Mouse (Mus musculus) mammary gland, adult 2 months (tissue): ENCODE data around the gene Gm2564. TPM values are rescaled to one million over a fixed set of nuclear protein-coding genes. Genes with fewer than 3 reads are reported as not detected.

ENCODE experiments used
- polyA plus RNA-seq: library from polyadenylated mRNA; depleted of rRNA; stranded (reverse); fragments of >200 nt; gene quantifications from 2 replicates; pipeline ENCODE4 v1.2.3, GENCODE M21; 2012; ENCODE audit warnings: low replicate concordance; rRNA removed

Gm2564 gene
- polyA plus RNA-seq: 31.8 and 49.0 TPM in 2 replicates

DNA sequence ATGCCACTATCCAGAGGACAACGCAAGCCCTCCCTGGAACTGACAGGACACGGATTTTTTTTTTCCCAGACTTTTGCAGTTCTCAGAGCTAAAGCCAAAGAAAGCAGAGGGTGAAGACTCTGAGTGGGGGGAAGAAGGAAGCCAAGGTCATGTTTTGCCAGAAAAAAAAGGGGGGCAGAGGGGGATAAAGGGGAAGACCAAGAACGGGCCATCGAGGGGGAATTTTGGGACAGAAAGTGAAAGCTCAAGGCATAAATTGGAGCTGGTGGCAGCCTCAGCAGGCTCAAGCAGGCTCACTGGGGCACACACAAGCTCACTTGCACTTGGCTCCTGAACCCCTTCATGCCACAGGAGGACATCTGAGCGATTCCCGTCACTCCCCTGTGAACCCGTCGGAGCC lies at the start of gene Gm2564:
Gm2564 (plus strand) TSS at position 301 of the 400 bp plus-strand sequence.

DNA sequence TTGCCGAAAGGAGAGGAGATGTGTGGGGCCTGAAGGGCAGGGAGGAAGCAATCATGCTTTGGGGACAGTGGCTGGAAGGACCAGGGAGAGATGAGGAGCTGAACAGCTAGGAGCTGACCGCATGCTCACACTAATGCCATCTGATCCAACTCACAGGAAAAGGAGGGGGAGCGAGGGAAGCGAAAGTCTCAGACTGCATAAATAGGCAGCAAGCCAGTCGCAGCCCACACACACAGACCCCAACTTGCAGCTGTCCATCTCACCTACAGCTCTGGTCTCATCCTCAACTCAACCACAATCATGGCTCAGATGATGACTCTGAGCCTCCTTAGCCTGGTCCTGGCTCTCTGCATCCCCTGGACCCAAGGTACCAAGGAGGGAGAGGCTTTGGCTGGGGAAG lies 17.6 kb upstream of the Gm2564 start, which contains the start of gene Gm10591:
Gm10591 (plus strand) TSS at position 301 of the 400 bp plus-strand sequence.

GRCm38 (mm10) chr4:42654951-42655350 lies 25.4 kb downstream of the Gm2564 start, which contains the start of gene Ccl27b:
Gene Ccl27b (plus strand): TSS chr4:42655251.

DNA sequence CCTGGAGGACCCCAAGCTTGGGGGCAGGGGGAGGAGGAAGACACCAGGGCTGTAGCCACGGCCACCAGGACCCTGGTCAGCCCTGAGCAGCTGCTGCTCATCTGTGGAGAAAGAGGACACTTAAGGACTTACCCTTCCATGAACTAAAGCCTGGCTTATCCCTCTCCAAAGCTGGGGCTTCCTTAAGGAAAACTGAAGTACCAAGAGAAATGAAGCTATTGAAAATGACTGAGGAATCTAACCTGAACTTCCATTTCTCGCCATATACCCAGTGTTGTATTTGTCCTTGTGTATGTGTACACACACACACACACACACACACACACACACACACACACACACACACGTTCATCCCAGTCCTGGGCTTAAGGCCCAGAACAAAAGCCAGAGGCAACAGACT lies 32.3 kb downstream of the Gm2564 start, which contains the start of gene Il11ra2:
Il11ra2 (minus strand) TSS at position 101 of the 400 bp plus-strand sequence.

Other genes starting within 250 kb of the Gm2564 start
- gene Gm21586, start 190.3 kb upstream of the Gm2564 start, polyA plus RNA-seq: not detected in 2 replicates
- gene Gm2163, start 163.0 kb upstream of the Gm2564 start, polyA plus RNA-seq: 0.06 and 0.14 TPM in 2 replicates
- not detected in 2 replicates for gene Fam205a2, start 101.5 kb upstream of the Gm2564 start, polyA plus RNA-seq
- gene Gm10591, start 17.5 kb upstream of the Gm2564 start, polyA plus RNA-seq: 2.5 TPM in 1 of 2 replicates, not detected in the other
- not detected in 2 replicates for gene Ccl27b, start 25.5 kb downstream of the Gm2564 start, polyA plus RNA-seq
- gene Il11ra2, start 32.2 kb downstream of the Gm2564 start, polyA plus RNA-seq: 0.37 and 0.47 TPM in 2 replicates
- gene 4930578G10Rik, start 105.8 kb downstream of the Gm2564 start, polyA plus RNA-seq: not detected in 2 replicates
- 216 and 459 TPM in 2 replicates for gene Ccl19, start 126.9 kb downstream of the Gm2564 start, polyA plus RNA-seq
- 306 and 313 TPM in 2 replicates for gene Ccl21a, start 144.3 kb downstream of the Gm2564 start, polyA plus RNA-seq
- gene Fam205a1, start 224.2 kb downstream of the Gm2564 start, polyA plus RNA-seq: 0.03 TPM in 1 of 2 replicates, not detected in the other
- not detected in 2 replicates for gene Gm12394, start 227.1 kb downstream of the Gm2564 start, polyA plus RNA-seq
- not detected in 2 replicates for gene Fam205c, start 244.5 kb downstream of the Gm2564 start, polyA plus RNA-seq